Mouse (Mus musculus) testis, adult 2 months (tissue): ENCODE measurements around the gene Mblac2.

Experiments used
- CTCF ChIP-seq: fragments of 200-500 bp; IDR thresholded peaks from 2 replicates; pipeline ENCODE4 v1.5.1; 2012; ENCODE audit warnings: low read depth, mild to moderate bottlenecking, inconsistent platforms, low read length, moderate library complexity; ENCODE audit not compliant: control insufficient read depth, insufficient read depth, insufficient replicate concordance
- POLR2A ChIP-seq: fragments of 200-500 bp; IDR thresholded peaks from 2 replicates; pipeline ENCODE4 v1.6.1; 2012; ENCODE audit warnings: low read depth, mild to moderate bottlenecking, inconsistent platforms, low read length, moderate library complexity; ENCODE audit not compliant: control insufficient read depth

GRCm38 (mm10) chr13:81776217-81776616 lies 65.1 kb downstream of the Mblac2 start:
- TF ChIP-seq CTCF, result no peak
- no peak for TF ChIP-seq POLR2A
